Mouse (Mus musculus) spleen, adult 2 months (tissue): ENCODE results near the gene Cib1.
A peak's percentile ranks its signal among the peaks of the same experiment; 100 is the strongest.

ENCODE experiments used
- CTCF ChIP-seq: fragments of 200-500 bp; IDR thresholded peaks from 2 replicates; pipeline ENCODE4 v1.5.1; 2011; ENCODE audit warnings: mild to moderate bottlenecking, inconsistent platforms; ENCODE audit not compliant: insufficient read depth, insufficient read length, insufficient replicate concordance; ENCODE audit errors: extremely low read depth
- POLR2A ChIP-seq: fragments of 200-500 bp; IDR thresholded peaks from 2 replicates; pipeline ENCODE4 v1.6.1; 2011; ENCODE audit warnings: low read depth, low read length, inconsistent platforms

DNA sequence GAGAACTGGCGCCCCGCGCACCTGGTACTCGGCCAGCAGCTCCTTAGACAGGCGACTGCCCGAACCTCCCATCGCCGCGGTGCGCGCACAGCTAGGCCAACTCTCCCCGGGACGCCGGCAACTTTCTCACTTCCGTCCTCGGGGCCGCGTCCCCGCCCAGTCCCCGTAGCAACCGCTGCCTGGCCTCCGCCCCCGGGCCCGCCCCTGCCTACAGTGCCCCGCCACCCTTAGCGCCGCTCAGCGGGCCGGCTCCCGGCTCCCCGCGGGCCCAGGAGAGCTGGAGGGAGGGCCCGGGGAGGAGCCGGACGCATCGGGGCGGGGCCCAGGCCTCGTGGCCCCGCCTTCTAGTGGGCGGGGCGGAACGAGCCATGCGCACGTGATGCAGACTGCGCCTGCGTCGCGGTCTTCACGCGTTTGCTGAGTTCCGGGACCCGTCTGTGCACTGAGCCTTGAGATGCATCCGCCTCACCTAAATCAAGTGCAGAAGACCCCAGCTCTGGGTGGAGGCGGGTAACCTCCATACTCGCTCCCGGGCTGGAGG is at the start of gene Cib1, which contains the start of gene Gdpgp1:
- TF ChIP-seq CTCF: no peak
- TF ChIP-seq POLR2A: peak; percentile 74
